Mouse (Mus musculus): ENCODE results near the gene Mettl7a1.
"Not testable (repeated sequence)": the region's sequence is repeated elsewhere in the genome, so short reads cannot be mapped to it uniquely, and the experiment has no call there.

Mettl7a1 gene

DNA sequence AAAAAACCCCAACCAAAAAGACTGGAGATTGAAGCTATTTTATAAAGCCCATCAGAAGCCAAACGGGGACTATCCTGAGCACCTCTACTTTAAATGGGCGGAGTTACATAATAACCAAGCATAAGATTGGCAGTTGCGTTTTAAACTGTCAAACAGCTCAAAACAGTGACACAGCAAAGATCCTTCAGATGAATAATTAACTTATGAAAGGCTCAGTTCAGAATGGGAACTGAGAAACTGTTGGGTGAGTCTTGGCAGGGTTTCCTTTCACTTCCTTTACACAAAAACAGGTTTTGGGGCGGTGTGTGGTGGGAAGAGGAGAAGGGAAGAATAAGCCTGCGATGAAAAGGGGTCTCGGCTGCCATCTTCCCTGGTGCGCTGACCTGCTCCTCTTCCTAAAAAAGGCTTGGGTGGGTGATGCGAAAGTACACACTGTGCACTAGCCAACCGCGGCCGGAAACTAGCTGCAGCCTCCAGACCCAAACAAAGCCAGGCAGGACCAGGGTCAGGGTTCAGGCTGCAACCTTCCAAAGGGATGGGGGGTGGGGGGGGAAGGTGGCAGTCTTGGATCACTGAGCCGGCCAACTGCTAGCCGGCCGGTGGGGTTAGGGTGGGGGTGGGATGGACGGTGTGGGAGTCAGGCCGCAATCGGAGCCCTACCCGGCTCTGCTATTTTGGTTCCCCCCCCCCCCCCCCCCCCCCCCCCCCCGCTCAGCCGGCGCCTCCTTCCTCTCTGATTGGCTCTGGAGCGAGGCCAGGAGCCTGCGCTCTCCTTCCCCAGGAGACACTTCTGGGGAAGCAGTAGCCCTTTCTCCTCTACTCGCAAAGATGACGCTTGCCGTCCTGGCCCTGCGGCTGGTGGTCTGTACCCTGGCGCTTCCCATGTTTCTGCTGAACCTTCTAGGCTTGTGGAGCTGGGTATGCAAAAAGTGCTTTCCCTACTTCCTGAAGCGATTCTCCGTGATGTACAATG, at the start of gene Mettl7a1:
TSS of gene Mettl7a1 (plus strand) at position 122 of the 973 bp plus-strand sequence.
- peak; percentile 83 for DNase-seq

DNA sequence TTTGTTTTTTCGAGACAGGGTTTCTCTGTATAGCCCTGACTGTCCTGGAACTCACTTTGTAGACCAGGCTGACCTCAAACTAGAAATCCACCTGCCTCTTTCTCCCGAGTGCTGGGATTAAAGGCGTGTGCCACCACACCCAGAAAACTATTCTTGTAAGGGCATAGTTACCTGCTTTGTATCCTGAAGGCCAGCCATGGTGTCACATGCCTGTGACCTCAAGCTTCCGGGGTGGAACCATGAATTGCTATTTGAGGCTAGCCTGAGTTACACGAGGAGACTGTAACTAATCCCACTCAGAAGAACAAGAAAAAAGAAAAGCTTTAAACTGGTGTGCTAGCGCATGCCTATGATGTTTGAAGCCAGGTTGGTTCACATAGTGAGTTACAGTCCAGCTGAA, 47.6 kb upstream of the Mettl7a1 start:
- DNase-seq: no peak

DNA sequence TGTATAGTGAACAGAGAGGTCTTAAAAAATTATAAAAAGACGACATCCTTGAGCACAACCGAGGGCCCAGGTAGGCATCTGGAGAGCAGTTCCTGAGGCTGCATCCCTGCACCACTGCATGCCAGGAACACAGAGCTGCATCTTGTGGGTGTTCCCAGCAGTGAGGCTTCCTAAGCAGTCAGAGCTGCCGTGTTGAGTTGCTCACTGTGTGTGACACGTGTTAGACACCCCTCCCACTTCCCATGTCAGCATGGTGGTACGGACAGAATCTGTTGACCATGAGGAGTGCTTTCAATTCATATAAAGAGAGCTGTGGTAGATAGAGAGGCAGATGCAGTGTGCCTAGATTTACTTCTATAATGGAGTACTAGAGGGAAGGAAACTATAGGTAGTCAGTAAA, 46.6 kb upstream of the Mettl7a1 start:
- DNase-seq: no peak

- DNase-seq: no peak
These were observed 45.1 kb upstream of the Mettl7a1 start for GRCm38 (mm10) chr15:100258646-100259425.

- not testable (repeated sequence) for DNase-seq
These were observed 43.6 kb upstream of the Mettl7a1 start for GRCm38 (mm10) chr15:100260351-100260750.

- DNase-seq: no peak
These were observed 40.6 kb upstream of the Mettl7a1 start for GRCm38 (mm10) chr15:100263246-100263905.

GRCm38 (mm10) chr15:100265586-100266325, 38.2 kb upstream of the Mettl7a1 start:
- no peak for DNase-seq

DNA sequence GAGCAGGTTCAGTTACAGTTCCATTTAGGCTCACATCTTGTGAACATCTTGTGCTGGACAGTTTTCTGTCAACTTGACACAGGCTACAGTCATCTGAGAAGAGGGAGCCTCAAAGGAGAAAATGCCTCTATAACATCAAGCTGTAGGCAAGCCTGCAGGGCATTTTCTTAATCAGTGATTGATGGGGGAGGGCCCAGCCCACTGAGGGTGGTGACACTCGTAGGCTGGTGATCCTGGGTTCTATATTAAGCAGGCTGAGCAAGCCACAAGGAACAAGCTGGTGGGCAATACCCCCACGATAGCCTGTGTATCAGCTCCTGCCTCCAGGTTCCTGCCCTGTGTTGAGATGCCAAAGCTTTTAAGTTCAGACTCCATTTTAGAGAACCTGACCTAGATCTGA, 35.0 kb upstream of the Mettl7a1 start:
- DNase-seq: no peak

DNA sequence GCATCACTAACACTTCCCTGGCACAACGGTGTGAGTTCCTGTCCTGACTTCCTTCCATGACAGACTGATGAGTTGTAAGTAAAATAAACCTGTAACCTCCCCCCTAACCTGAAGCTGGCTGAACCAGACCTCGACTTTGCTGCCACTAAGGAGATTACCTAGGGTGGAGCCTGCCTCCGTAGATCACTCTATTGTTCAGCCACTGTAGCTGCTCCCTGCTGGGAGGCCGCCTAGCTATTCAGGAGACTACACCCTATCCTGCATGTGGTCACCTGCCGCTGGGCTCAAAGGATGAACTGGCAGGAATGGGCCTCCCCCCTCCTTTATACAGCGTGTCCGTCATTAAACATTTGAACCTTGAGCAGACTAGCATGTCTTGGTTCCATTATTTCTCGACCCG, 34.2 kb upstream of the Mettl7a1 start:
- DNase-seq: no peak

- DNase-seq: not testable (repeated sequence)
These were observed 33.3 kb upstream of the Mettl7a1 start for GRCm38 (mm10) chr15:100270609-100271008.

DNA sequence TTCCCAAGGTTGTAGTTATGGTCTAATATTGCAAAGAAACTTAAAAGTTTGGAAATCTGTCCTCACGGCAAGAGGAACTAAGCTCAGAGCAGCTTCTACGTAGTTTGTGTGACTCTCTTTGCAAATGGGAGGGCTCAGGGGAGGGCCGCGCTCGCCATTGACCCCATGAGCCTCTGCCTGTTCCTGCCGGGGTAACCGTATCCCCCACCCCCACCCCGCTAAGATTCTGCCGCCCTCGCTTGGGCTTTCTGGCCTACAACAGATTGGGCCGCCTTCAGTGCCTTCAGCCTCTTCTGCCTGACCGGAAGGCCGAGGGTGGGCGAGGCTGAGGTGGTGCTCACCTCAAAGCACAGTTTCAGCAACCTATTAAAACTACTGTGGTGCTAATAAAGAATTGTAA, 32.5 kb upstream of the Mettl7a1 start:
- DNase-seq: no peak

- DNase-seq: not testable (repeated sequence)
These were observed 30.1 kb upstream of the Mettl7a1 start for GRCm38 (mm10) chr15:100273791-100274308.

DNA sequence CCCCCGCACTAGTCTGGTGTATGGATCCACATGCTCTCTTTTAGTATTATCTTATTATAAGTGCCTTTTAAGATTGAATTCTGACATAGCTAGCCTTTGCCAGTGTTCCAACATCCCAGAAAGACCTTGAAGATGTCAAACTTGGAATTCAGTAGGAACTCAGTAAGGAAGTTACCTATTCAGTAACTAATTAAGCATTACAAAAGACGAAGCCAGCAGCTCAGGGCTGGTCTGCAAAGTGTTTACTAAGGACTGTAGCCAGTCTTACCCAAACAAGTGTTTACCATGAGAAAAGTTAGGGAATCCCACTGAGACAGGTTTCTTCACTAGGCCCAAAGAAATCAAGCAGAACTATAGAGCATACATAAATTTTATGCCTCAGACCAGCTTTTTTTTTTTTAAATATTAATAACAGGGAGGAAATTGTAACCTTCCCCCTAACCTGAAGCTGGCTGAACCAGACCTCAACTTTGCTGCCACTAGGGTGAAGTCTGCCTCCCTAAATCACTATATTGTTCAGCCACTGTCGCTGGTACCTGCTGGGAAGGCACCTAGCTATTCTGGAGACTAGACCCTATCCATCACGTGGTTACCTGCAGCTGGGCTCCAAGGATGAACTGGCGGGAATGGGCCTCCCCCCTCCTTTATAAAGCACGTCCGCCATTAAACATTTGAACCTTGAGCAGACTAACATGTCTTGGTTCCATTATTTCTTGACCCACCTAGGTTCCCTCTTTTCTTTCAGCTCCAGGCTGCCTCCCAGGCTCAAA, 29.0 kb upstream of the Mettl7a1 start:
- DNase-seq: no peak

DNA sequence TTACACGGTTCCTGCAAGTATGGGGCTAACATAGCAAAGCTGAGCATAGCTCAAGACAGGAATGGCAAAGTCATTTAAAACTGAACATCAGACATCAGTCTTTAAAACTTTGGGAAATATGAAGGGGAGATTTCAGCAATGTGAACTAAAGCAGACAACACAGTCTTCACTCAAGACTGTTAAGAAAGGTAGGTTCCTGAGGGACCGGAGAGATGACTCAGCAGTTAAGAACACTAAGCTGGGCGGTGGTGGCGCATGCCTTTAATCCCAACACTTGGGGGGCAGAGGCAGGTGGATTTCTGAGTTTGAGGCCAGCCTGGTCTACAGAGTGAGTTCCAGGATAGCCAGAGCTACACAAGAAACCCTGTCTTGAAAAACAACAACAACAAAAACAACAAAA, 27.5 kb upstream of the Mettl7a1 start:
- DNase-seq: no peak

DNA sequence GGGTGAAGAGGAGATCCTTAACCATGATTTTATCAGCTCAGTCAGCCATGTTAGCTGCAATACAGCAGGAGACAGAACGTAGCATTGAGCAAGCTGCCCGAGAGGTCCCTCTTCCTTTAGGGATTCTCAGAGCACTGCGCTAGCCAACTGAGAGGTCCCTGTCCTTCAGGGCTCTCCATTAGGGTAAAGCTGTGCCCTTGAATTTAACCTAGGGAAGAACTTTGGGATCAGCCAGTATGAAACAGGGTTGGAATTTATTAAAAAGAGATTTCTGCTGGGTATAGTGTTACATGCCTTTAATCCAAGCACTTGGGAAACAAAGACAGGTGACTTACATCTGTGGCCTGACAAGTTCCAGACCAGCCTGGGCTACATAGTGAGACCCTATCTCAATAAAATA, 26.4 kb upstream of the Mettl7a1 start:
- no peak for DNase-seq

- no peak for DNase-seq
These were observed 23.3 kb upstream of the Mettl7a1 start, which contains the start of gene Tmprss12 for GRCm38 (mm10) chr15:100280626-100281025. Gene Tmprss12 (plus strand): TSS chr15:100280837.

GRCm38 (mm10) chr15:100288980-100289379, 15.0 kb upstream of the Mettl7a1 start:
- no peak for DNase-seq

GRCm38 (mm10) chr15:100290858-100291257, 13.1 kb upstream of the Mettl7a1 start:
- no peak for DNase-seq

GRCm38 (mm10) chr15:100292326-100292725, 11.6 kb upstream of the Mettl7a1 start:
- DNase-seq: no peak

DNA sequence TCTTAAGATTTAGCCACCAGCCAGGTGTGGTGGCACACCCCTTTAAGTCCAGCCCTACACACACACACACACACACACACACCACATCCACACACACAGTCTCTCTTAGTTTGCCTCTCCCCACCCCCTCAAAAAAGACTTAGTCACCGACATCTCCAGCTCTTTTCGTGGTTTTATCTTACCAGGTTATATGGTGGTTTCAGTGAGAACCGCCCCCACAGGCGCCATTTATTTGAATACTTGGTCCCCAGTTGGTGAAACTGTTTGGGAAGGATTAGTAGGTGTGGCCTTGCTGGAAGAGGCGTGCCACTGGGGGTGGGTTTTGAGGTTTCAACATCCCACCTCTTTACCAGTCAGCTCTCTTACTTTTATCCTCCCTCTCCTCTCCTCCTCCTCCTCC, 6.1 kb upstream of the Mettl7a1 start:
- DNase-seq: no peak

GRCm38 (mm10) chr15:100300499-100300898, 3.4 kb upstream of the Mettl7a1 start:
- DNase-seq: no peak
